ENCODE assay signal across 19 mouse cellular contexts in the genomic region with DNA sequence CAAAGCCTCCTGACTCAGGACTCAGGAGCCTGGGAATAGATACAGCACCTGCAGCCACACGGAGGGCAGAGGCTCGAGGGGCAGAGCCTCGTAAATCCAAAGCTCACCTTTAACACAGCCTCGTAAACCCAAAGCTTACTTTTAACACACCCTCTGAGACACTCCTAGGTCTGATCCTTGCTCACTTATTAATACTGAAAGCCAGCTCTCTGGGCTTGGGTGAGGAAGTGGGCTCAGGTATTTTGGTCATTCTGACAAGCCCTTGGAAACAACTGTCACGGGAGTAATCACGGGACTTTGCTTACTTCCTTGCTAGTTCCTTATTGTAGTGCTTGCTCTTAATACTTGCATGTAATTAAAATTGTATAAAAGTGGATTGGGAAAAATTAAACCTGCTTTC. TPM values are rescaled to one million over a fixed set of nuclear protein-coding genes. Genes with fewer than 3 reads are reported as not detected.
"Had no signal": no experiment of that assay in that cellular context is flagged by ENCODE, and none has a peak within 500 bp of the region (broad histone marks: within the 10 kb centered on the region; RNA-seq: fewer than 3 reads in every experiment).

No protein-coding gene starts in this region.

- H3K27ac ChIP-seq: limb, embryonic 15.5 days; liver, embryonic 14.5 days; lung, embryonic 15.5 days had no signal

- H3K4me1 ChIP-seq: limb, embryonic 15.5 days; lung, embryonic 15.5 days had no signal

- ATAC-seq: liver, postnatal 0 days had no signal

- DNase-seq: kidney, adult 18-20 months; kidney, adult 9 months; kidney, postnatal 14 days; left cerebral cortex, postnatal 4 days; liver, postnatal 0 days; lung, postnatal 10 days; lung, postnatal 36 days; midbrain, embryonic 14.5 days; thymus, adult 18-20 months; thymus, postnatal 36 days had no signal

- H3K4me3 ChIP-seq: limb, embryonic 15.5 days; lung, embryonic 15.5 days had no signal

- H3K27me3 ChIP-seq: limb, embryonic 15.5 days; lung, embryonic 15.5 days had no signal

- H3K9me3 ChIP-seq: limb, embryonic 15.5 days; lung, embryonic 15.5 days had no signal

- H3K9ac ChIP-seq: limb, embryonic 15.5 days; liver, embryonic 14.5 days; liver, postnatal 0 days; lung, embryonic 15.5 days had no signal

- H3K4me2 ChIP-seq: limb, embryonic 15.5 days; liver, embryonic 11.5 days; lung, embryonic 15.5 days; midbrain, embryonic 11.5 days had no signal

- H3K36me3 ChIP-seq: limb, embryonic 15.5 days; lung, embryonic 15.5 days had no signal

RNA-seq across cellular contexts. Expression of gene Iqch, which starts 13.1 kb away (rescaled TPM):
- polyA plus RNA-seq: kidney, embryonic 16.5 days; large intestine, adult 2 months; liver, embryonic 14.5 days; small intestine, adult 2 months; spleen, adult 2 months had no signal
